Mouse (Mus musculus): ENCODE data around the gene Otulinl.
"Not testable (repeated sequence)": the region's sequence is repeated elsewhere in the genome, so short reads cannot be mapped to it uniquely, and the experiment has no call there.

The Otulinl gene

DNA sequence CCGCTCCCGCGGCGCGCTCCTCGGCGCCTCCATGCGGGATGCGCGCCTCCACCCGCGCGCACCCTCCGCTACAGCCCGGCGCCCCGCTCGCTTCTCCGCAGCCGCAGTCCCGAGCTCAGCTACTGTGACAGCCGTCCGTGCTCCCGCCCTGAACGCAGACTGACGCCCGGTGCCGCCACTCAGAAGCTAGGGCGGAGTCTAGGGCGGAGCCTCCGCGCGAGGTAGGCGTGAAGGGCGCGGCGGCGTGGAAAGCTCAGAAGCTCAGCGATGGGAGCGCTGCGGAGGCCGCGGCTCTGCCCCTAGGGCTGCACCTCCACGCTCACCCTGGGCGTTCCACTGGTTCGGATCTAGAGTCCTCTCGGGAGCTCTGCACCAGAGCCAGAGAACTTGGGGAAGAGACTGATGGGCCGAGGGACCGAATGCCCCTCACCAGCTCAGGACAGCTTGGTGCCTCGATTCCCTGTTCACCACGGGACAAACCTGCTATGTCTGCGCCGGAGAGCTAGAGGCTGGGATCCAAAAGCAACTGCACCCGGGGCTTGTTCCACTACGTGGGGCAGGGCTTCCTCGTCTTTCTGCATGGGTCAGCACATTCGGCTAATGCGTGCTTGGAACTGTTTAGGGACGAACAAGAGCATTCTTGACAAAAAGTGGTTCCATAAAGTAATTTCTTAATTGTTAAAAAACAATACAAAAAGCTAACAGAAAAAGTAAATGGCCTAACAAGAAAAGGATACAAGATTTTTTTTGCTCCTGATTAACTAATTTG, at the start of gene Otulinl:
Otulinl (minus strand) TSS at position 161 of the 769 bp plus-strand sequence.
- peak; percentile 95 for DNase-seq (ENCODE audit: low spot score)

DNA sequence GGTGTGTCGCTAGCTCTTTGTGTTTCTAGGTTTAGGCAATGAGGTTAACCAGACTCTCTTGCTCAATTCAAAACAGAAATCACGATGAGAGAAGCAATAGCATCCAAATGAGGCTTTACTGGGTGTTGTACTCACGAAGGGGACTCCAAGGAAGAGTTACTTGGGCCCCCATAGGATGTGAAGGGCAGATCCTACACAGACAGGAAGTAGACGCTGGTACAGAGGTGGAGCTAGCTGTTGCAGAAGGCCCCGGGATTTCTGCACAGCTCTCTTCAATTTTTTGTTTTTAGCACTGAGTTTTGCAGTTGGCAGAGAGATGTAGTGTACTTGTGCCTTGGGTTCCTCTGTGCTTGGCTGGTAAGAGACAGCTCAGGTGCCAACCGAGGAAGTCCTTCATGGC, 44.8 kb upstream of the Otulinl start:
- DNase-seq (ENCODE audit: low spot score): no peak

DNA sequence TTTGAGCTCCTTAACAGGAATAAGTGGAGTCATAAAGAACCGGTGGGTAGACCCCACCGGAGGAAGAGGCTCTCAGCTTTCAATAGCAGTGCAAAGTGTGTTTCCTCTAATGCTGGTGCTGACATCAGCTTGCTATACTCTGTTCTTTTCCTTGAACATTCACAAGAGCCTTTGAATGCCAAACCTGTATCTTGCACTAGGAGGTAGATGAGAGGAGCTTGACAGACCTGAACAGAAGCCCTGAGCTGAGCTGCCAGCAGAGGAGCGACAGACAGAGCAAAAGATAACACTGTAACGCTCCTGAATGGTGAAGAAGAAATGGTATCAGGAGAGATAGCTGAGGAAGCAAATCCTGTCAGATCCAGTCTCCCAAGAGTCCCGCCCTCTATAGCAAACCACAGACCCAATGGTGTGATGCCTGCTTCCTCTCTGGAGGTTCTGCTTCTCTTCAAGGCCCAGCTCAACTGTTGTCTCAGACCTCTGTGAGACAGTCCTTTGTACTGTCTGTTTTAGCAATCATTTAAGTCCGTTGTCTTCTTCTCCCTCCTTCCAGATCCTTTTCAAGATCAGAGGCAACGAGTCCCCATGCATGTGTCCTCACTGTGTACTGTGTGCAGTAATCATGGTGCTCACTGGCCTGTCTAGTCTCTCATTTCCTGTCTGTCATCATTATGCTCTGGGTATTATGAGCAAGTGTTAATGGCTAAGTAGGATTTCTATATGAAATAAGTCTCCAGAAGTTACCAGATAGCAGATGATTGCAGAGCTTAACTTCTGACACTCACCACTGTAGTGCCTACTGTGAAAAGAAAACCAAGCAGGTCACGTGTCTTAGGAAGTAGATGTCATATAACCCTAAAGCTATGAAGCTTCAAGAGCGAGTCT, 43.7 kb upstream of the Otulinl start:
- DNase-seq (ENCODE audit: low spot score): no peak

DNA sequence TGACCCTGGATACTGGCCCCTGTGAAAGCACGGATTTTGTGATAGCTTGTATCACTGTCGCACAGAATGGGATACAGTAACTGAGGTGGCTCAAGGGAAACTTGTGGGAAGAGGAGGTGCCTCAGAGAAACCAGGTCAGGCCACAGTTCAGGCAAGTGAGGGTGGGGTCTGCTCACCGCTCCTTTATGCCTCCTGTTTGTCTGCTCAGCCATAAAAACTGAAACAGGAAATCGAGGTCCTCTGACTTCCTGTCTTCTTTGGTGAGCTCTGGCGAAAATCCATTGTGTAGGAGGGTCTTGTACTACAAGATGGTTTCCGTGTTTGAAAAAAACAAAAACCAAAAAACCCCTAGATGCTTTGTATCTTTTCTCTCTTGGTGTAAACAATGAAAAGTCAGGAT, 42.9 kb upstream of the Otulinl start:
- DNase-seq (ENCODE audit: low spot score): no peak

DNA sequence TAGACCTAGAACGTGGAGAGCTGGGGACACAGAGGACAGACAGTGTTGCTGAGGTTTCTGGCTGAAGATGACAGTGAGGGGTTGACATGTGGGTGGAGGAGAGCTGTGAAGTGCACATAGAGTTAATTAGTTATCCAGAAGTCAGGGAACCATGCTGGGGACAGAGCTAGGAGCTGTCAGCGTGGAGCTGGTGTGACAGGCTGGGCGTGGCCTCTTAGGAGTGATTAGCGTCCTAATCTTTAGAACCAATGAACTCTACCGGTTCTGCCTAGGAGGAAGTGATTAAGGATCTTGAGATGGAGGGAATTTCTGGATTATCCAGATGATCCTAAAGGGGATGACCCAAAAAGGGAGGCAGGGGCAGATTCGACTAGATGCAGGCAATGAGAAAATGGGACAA, 42.4 kb upstream of the Otulinl start:
- no peak for DNase-seq (ENCODE audit: low spot score)

DNA sequence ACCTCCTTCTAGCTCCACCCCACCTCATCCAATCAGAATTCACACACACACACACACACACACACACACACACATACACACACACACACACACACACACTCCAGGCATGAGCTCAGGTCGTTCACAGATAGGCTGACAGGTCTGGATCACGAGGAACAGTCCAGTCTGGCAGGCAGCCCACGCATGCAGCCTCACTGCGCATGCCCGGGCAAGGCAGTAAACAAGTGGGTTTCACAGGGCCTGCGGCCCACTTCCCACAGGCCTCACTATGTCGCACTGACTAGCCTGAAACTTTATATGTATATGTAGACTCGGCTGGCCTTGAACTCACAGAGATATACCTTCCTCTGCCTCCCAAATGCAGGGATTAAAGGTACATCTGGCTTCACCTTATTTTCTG, 38.9 kb upstream of the Otulinl start:
- not testable (repeated sequence) for DNase-seq (ENCODE audit: low spot score)

DNA sequence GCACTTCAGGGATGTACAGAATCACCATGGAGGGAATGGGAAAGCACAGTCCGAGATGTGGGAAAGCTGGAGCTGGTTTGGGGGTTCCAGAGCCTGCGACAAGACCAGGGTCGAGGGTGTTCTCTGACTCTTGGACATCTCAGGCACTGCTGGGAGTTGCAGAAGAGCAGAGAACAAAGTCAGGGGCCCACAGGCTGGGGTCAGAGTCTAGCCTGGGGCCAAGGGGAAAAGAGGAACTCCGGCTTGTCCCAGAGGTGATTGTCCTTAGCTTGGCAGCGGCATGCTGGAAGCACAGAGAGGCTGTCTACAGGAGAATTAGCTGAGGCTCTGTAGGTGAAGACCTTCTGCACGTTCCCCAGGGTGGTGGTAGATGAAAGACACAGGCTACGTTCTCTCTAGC, 37.3 kb upstream of the Otulinl start:
- no peak for DNase-seq (ENCODE audit: low spot score)

DNA sequence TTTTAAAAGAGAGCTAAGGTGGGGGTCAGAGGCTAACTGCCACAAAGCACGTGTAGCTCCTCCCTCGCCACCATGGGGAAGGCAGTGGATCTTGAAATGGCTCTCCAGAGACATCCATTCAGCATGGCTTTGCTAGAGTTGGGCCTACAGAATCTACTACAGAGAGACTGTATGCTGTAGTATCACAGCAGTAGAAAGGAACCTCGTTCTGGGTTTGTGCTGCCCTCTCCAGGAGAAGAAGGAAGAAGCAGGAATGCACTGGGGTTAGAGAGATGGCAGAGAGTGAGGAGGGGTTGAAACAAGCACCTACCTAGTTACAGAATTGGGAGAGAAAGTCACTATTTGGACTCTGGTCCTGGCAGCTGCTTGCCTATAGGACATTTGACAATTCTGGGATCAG, 34.0 kb upstream of the Otulinl start:
- no peak for DNase-seq (ENCODE audit: low spot score)

DNA sequence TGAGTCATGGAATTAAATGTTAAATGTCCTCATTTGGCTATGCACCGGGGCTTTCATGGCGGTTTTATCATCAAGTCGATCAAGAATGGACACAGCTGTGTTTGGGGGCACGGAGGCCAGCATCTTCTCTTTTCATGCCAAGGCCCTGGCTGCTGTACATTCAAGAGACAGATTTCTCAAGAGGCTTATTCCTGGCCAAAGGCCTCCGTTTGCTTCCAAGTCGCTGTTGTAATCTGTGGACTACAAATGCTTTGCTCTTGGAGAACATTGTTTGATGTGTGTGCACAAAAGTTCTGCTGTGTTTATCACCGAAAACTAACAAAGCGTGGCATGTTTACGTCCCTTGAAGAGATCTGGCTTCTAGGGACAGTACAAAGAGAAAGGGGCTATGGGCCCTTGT, 29.3 kb upstream of the Otulinl start:
- peak; percentile 17 for DNase-seq (ENCODE audit: low spot score)

DNA sequence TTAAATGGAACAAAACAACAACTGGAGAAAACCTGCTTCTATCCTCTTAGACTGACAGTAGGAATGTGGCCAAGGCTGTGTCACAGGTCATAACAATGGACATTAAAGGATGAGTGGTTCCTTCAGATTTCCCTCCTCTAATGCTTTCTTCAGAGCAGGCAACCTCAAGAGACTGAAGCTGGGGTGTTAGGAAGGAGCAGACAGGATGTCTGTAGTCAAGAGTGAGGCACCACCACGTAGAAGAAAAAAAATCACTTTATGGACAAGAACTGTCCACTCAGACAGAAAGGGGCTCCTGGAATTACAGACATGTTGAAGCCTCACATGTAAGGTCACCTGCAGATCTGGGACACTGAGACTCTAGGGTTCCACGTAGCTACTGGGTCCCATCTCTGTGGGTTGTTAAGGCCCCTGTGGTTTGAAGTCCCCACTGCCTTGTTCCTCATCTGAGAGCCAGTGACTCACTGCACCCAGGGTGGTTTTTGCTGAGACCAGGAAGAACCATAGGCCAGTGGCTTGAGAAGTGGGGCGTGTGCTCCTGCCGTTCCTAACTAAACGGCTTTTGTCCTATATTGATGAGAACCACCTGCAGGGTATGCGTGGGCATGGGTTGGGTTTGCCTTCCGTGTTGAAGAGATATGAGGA, 27.7 kb upstream of the Otulinl start:
- DNase-seq (ENCODE audit: low spot score): no peak

DNA sequence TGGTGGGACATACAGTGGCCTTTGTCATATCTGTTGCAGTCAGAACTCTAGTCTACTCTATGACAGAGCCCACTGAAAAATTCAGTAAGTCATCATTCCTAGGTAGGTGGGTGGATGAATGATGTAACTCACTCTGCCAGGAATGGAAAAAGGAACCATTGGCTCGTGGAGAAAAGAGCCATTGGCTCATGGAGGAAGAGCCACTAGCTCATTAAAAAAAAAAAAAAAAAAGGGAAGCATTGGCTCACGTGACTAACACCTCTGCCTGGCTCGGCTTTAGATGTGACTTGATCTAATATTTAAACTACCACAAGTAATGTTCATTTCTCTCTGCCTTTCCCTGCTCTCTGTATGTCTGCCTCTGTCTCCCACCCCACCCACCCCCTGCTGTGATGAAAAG, 27.1 kb upstream of the Otulinl start:
- DNase-seq (ENCODE audit: low spot score): no peak

DNA sequence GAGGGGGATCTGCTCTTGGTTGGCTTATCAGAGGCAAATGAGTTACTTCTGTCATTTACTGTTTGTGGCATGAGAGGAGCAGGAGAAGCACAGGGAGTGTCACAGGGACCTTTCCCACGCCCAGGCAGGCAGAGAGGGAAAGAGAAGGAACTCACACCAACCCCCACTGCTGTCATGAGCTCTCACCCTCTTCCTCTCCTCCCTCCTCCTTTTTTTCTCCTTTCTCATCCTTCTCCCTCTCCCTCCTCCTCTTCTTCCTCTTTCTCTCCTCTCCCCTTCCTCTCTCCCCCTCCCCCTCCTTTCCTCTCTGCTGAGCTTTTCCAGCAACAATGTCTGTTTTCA, 21.6 kb upstream of the Otulinl start:
- no peak for DNase-seq (ENCODE audit: low spot score)

DNA sequence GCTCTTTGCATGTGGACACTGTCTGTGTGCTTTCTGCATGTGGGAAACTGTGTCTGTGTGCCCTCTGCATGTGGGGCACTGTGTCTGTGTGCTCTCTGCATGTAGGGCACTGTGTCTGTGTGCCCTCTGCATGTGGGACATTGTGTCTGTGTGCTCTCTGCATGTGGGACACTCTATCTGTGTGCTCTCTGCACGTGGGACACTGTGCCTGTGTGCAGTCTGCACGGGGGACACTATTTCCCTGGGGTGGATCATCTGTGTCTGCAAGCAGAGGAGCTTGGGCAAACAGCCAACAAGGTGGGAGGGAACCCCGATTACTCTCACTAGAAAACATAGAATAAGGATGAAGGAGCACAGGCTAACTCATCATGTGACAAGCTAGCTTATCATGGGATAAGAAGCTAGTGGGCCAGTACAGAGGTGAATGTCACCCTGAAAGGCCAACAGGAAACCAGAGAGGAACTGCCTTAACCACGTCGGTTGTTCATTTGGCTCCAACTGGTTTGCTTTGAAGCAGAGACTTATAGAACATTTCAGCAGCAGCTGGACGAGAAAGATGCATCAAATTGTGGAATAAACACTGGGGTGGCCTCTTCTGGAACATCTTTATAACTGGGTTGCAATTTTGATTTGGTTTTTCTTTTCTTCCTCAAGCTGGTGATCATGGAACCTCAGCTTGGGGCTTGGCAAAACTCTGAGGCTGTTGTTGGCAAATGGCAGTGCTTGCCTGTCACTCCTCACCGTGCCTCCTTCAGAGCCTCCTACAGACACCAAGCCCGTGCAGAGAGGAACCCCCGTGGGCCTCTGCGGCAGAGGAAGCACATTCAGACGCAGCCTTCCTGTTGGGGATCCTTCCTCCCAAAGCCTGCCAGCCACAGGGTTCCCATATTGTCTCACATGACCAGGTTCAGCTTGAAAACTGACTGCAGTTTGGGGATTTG, 20.9 kb upstream of the Otulinl start:
- DNase-seq (ENCODE audit: low spot score): no peak

DNA sequence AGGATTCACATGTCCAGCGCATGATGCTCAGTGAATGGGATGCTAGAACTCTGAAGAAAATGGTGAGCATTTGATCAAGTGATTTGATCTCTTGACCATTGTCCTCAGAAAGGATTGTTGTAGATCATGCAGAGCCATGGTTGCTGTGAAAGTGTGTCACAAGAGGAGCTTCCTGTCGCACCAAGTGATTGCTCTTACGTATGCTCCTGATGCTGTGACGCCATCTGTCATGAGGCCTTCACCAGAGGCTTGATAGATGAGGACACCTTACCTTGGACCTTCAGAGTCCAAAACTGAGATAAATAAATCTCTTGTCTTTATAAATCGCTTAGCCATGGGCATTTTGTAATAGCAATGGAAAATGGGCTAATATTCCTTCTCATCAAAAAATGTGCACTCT, 16.3 kb upstream of the Otulinl start:
- DNase-seq (ENCODE audit: low spot score): no peak

DNA sequence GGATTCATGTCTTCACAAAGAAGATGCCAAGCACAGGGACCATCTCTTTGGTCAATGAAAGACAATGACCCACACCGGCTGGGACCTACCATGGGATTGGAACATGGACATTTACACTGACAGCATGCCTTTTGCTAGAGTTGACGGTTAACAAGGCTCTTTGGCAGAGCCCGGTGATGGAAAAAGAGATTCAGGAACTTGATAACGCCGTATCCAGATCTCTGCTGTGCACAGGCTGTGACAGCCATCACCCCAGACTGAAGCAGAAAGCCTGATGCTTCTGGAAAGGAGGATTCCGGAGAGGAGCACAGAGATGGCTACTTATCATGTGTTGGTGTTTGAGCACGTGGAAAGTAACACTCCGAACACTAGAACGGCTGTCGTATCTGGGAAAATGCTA, 11.9 kb upstream of the Otulinl start:
- no peak for DNase-seq (ENCODE audit: low spot score)

DNA sequence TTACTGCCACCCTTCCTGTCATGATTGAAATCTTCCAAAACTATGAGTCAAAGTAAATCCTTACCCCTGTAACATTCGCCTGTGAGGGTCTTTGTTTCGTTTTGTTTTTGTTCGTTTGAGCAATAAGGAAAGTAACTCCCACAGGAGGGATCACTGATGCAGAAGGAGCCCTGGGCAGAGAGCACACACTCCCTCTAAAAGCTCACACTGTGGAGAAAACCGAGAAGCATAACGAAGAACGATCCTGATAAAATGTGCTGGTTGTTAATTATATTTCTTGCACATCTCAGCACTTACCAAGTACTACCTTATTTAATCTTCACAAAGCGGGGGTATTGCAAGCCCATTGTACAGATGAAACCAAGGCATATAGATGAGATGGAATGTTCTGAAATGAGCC, 10.8 kb upstream of the Otulinl start:
- DNase-seq (ENCODE audit: low spot score): no peak

DNA sequence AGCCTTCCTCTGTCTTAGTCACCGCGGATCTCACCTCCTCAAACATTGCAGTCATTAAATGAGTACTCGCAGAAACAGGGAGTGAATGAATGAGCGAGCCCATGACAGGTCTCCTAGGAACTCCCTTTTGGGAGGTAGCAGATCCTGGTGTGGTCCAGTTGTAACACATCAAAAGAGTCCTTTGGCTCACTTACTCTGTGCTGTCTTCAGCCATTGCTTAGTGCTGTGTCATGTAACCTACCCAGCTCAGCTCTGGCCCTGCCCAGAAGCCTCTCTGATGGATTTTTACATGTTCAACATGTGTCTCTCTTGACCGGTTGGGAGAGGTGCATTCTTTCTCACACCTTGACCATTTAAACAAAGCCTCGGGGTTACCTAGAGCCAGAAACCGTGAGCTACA, 9.8 kb upstream of the Otulinl start:
- no peak for DNase-seq (ENCODE audit: low spot score)

DNA sequence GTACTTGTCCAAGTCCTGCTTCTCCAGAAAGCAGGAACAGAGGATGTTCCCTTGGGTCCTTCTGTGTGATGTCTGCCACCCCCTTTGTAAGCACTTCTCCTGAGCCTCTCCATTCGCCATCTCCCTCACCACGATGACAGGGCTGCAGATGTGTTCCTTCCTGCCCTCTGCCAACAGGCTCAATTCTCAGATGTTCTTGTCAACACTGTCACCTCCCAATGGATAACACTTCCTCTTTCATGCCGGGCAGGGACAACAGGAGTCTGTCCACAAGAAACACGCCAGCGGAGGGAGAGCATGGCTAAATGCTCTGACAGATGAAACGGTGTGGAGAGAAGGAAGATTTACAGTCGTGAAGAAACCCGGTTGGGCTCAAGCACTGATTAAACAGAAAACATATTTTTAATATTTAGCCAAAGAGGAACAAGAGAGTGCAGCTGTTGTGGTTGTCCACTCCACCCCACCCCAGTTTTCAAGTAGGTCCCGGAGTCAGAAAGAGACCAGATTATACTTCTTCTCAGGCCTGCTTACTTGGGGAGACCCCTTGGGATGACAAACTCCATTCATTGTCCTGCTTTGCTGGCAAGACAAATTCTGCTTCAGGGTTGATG, 6.8 kb upstream of the Otulinl start:
- no peak for DNase-seq (ENCODE audit: low spot score)

DNA sequence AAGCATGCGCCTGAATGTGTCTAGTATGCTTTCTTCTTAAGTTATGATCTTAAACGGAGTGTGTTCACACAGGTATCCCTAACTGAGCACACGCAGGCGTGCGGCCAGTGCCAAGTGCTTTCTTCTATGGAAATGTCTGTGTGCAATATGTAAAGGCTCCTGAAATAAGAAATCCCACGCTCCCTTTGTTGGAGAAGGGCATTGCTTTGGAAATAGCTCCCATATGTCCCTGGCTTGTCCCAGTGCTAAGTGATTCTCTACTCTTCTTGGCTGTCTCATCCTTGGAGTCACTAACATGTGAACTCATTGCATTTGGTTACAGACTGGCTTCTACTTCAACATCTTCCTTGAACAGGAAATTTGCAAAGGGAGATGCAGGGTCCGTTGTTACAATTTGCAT, 3.4 kb upstream of the Otulinl start:
- DNase-seq (ENCODE audit: low spot score): no peak

DNA sequence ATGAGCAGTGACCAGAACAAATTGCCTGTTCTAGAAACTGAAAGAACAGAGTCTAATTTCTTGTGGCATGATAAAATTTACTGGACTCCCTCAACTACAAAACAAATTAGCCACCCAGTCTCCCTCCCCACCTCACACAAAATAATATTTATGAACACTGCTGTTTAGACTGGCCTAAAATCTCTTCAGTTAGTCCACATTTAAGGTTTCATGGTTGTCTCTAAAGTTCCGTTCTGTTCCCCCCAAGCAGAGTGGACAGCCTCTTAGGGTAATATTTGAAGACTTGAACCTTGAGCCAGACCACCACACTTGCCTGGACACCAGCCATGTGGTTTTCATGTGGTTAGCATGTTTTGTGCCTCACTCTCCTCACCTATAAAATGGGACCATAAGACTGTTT, 1.8 kb upstream of the Otulinl start:
- DNase-seq (ENCODE audit: low spot score): no peak

DNA sequence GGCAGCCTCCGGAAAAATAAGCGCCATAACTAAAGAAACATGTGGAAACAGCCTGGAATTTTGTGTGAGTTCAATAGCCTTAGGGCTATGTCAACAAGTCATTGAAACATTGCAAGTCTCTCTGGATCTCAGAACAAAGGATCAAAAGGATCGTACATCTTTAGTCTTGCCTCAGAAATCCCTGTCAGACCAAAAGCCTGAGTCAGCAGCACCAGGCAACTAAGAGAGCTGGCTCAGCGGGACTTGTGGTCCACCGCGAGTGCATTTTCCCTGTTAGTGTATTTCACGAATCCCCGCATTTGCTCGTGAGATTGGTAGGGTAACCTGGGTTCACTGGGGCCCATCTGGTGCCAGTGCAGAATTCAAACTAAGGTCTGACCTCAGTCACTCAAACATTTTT, 1.2 kb upstream of the Otulinl start:
- no peak for DNase-seq (ENCODE audit: low spot score)

DNA sequence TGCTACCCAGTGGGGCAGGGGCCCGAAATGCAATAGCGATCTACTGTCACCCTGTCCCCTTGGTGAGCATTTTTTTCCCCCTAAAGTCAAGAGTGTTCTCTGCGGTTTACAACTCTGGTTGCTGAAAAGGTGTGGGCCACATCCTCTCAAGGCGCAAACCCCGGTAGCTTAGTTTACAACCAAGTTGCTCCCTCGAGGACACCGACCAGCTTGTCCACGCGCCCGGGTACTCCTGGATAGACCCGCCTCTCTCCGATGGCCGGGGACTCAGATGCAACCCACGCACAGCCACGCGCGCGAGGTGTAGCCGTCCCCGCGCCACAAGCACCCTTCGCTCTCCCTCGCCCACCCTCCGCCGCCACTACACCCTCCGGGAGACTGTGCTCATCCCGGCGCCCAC, 382 bp downstream of the Otulinl start:
- no peak for DNase-seq (ENCODE audit: low spot score)
